Mouse (Mus musculus) spleen, adult 10 weeks (tissue): ENCODE data around the gene Vmn1r117. TPM values are rescaled to one million over a fixed set of nuclear protein-coding genes. Genes with fewer than 3 reads are reported as not detected.

Experiments
- polyA plus RNA-seq: library from polyadenylated mRNA; stranded (reverse); fragments of 350-450 nt; fragmentation: Illumina TruSeq; extraction: RNeasy Lipid Tissue Mini Kit (QIAGEN cat#74804); gene quantifications from one replicate; pipeline ENCODE4 v1.2.3, GENCODE M21; 2015; ENCODE audit warnings: low replicate concordance; ENCODE audit not compliant: insufficient read depth

Gene Vmn1r117
- not detected for polyA plus RNA-seq

DNA sequence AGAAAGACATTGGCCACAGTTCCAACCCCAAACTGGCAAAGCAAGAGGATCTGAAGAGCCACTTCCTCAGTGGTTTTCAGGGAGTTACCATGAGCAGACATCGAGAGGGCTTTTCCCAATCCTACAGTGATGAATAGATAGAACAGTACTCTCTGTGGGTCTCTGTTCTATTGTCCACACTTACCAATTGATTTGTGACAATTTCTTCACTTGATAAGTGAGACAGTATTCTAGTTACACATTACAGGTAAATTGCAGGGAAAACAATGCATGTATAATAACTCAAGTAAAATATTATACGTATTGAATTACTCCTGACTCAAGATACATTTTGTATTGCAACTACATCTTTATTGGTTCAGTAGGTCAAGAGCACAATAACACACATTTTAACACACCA is at the start of gene Vmn1r117:
Vmn1r117 (minus strand) TSS at position 101 of the 400 bp plus-strand sequence.

DNA sequence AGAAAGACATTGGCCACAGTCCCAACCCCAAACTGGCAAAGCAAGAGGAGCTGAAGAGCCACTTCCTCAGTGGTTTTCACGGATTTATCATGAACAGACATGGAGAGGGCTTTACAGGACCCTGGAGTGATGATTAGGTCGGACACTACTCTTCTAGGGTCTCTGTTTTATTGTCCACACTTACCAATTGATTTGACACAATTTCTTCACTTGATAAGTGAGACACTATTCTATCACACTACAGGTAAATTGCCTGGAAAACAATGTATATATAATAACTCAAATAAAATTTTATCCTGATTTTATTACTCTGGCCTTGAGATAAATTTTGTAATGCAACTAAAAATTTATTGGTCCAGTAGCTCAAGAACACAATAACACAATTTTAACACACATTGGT is 28.3 kb upstream of the Vmn1r117 start, which contains the start of gene Vmn1r118:
Vmn1r118 (minus strand) TSS at position 101 of the 400 bp plus-strand sequence.

DNA sequence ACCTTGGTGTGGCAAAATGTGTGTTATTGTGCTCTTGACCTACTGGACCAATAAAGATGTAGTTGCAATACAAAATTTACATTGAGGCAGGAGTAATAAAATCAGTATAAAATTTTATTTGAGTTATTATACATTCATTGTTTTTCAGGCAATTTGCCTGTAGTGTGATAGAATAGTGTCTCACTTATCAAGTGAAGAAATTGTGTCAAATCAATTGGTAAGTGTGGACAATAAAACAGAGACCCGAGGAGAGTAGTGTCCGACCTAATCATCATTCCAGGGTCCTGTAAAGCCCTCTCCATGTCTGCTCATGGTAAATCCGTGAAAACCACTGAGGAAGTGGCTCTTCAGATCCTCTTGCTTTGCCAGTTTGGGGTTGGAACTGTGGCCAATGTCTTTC is 12.0 kb downstream of the Vmn1r117 start, which contains the start of gene Vmn1r116:
Vmn1r116 (plus strand) TSS at position 301 of the 400 bp plus-strand sequence.

DNA sequence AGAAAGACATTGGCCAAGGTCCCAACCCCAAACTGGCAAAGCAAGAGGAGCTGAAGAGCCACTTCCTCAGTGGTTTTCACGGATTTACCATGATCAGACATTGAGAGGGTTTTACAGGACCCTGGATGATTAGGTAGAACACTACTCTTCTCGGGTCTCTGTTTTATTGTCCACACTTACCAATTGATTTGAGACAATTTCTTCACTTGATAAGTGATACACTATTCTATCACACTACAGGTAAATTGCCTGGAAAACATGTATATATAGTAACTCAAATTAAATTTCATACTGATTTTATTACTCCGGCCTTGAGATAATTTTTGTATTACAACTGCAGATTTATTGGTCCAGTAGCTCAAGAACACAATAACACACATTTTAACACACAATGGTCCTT is 39.0 kb downstream of the Vmn1r117 start, which contains the start of gene Vmn1r115:
Vmn1r115 (minus strand) TSS at position 101 of the 400 bp plus-strand sequence.

Other genes with a start within 250 kb of the Vmn1r117 start
- gene Vmn1r107, start 215.2 kb downstream of the Vmn1r117 start, polyA plus RNA-seq: not detected
- gene Vmn1r111, start 180.9 kb downstream of the Vmn1r117 start, polyA plus RNA-seq: not detected
- not detected for gene Gm10668, start 153.5 kb downstream of the Vmn1r117 start, polyA plus RNA-seq
- not detected for gene Vmn1r112, start 112.9 kb downstream of the Vmn1r117 start, polyA plus RNA-seq
- gene Vmn1r113, start 96.8 kb downstream of the Vmn1r117 start, polyA plus RNA-seq: not detected
- not detected for gene Vmn1r114, start 71.9 kb downstream of the Vmn1r117 start, polyA plus RNA-seq
- not detected for gene Vmn1r115, start 39.1 kb downstream of the Vmn1r117 start, polyA plus RNA-seq
- gene Vmn1r116, start 11.9 kb downstream of the Vmn1r117 start, polyA plus RNA-seq: not detected
- gene Vmn1r118, start 28.2 kb upstream of the Vmn1r117 start, polyA plus RNA-seq: not detected
- not detected for gene Vmn1r119, start 128.3 kb upstream of the Vmn1r117 start, polyA plus RNA-seq
- not detected for gene Vmn1r120, start 169.7 kb upstream of the Vmn1r117 start, polyA plus RNA-seq
- gene Vmn1r121, start 214.4 kb upstream of the Vmn1r117 start, polyA plus RNA-seq: not detected